Mouse (Mus musculus) testis, adult 2 months (tissue): Measurements from ENCODE around the gene Birc7.

ENCODE experiments used
- CTCF ChIP-seq: fragments of 200-500 bp; IDR thresholded peaks from 2 replicates; pipeline ENCODE4 v1.5.1; 2012; ENCODE audit warnings: low read depth, mild to moderate bottlenecking, inconsistent platforms, low read length, moderate library complexity; ENCODE audit not compliant: control insufficient read depth, insufficient read depth, insufficient replicate concordance
- POLR2A ChIP-seq: fragments of 200-500 bp; IDR thresholded peaks from 2 replicates; pipeline ENCODE4 v1.6.1; 2012; ENCODE audit warnings: low read depth, mild to moderate bottlenecking, inconsistent platforms, low read length, moderate library complexity; ENCODE audit not compliant: control insufficient read depth

- TF ChIP-seq POLR2A (no peak), CTCF (no peak)
These were observed 36.9 kb upstream of the Birc7 start for GRCm38 (mm10) chr2:180891835-180892323.
